13 mouse cellular contexts compared by ENCODE assay signal in genomic region chr10:125693505-125693904, GRCm38 (mm10).
DNase-seq lines count a peak whose midpoint lies in the region; ATAC-seq and TF ChIP-seq lines count a peak whose summit lies in the region.
"Had no signal": no experiment of that assay in that cellular context is flagged by ENCODE, and none has a peak within 500 bp of the region (broad histone marks: within the 10 kb centered on the region; RNA-seq: fewer than 3 reads in every experiment).

No protein-coding gene starts in this region.

- 54% methylated on average over 7 of the region's 7 CpGs for WGBS in midbrain, embryonic 14.5 days
- 45% methylated on average over 7 of the region's 7 CpGs for WGBS in midbrain, embryonic 15.5 days
- 14% methylated on average over 7 of the region's 7 CpGs for WGBS in forebrain, postnatal 0 days

- H3K4me1 ChIP-seq in midbrain, embryonic 14.5 days (ENCODE audit: control insufficient read depth, insufficient read depth, low read length): no peaks in the 10 kb centered on the region
- no peaks in the 10 kb centered on the region for H3K4me1 ChIP-seq in midbrain, embryonic 15.5 days
- H3K4me1 ChIP-seq in forebrain, postnatal 0 days (ENCODE audit: insufficient read depth): no peaks in the 10 kb centered on the region
- H3K4me1 ChIP-seq: embryonic facial prominence, embryonic 15.5 days had no signal

- no peaks in the 10 kb centered on the region for H3K36me3 ChIP-seq in midbrain, embryonic 14.5 days (ENCODE audit: control insufficient read depth, insufficient read depth, low read length)
- no peaks in the 10 kb centered on the region for H3K36me3 ChIP-seq in midbrain, embryonic 15.5 days (replicated peaks)
- H3K36me3 ChIP-seq in forebrain, postnatal 0 days (ENCODE audit: insufficient read depth): no peaks in the 10 kb centered on the region
- H3K36me3 ChIP-seq: embryonic facial prominence, embryonic 15.5 days; G1E had no signal

- no peak overlapping the region for H3K27ac ChIP-seq in midbrain, embryonic 14.5 days (replicated peaks; ENCODE audit: low read depth, low read length)
- H3K27ac ChIP-seq in midbrain, embryonic 15.5 days: no peak overlapping the region
- H3K27ac ChIP-seq in forebrain, postnatal 0 days (ENCODE audit: low read depth, low read length): peak overlapping the region; percentile 24; the same call in 1 of the 2 replicates
- H3K27ac ChIP-seq: embryonic facial prominence, embryonic 15.5 days had no signal

- no peaks in the 10 kb centered on the region for H3K27me3 ChIP-seq in midbrain, embryonic 14.5 days (ENCODE audit: control insufficient read depth, insufficient read depth, low read length)
- H3K27me3 ChIP-seq in midbrain, embryonic 15.5 days (replicated peaks): no peaks in the 10 kb centered on the region
- no peaks in the 10 kb centered on the region for H3K27me3 ChIP-seq in forebrain, postnatal 0 days (ENCODE audit: insufficient read depth, low read length)
- H3K27me3 ChIP-seq: embryonic facial prominence, embryonic 15.5 days had no signal

- H3K4me3 ChIP-seq in midbrain, embryonic 14.5 days (replicated peaks; ENCODE audit: low read depth, low read length): no peak overlapping the region
- no peak overlapping the region for H3K4me3 ChIP-seq in midbrain, embryonic 15.5 days
- no peak overlapping the region for H3K4me3 ChIP-seq in forebrain, postnatal 0 days (ENCODE audit: low read depth, low read length)
- H3K4me3 ChIP-seq: embryonic facial prominence, embryonic 15.5 days had no signal

- no peak for TF ChIP-seq CTCF in forebrain, postnatal 0 days (IDR thresholded peaks at IDR 0.05; ENCODE audit: low read depth)

- H3K9ac ChIP-seq in midbrain, embryonic 14.5 days (replicated peaks; ENCODE audit: low read length): no peak overlapping the region
- no peak overlapping the region for H3K9ac ChIP-seq in midbrain, embryonic 15.5 days
- no peak overlapping the region for H3K9ac ChIP-seq in forebrain, postnatal 0 days
- H3K9ac ChIP-seq: embryonic facial prominence, embryonic 15.5 days had no signal

- peak; percentile 3 for DNase-seq in embryo, embryonic 10.5 days (ENCODE audit: low spot score)
- no peak for DNase-seq in embryo, embryonic 9.5 days (ENCODE audit: extremely low spot score)
- peak; percentile 11 for DNase-seq in midbrain, embryonic 14.5 days
- peak; percentile 74 for DNase-seq in forebrain, postnatal 0 days
- peak; percentile 26 to 49 for DNase-seq in right cerebral cortex, postnatal 10 days (ENCODE audit: low spot score in 2 of 2)
- no peak for DNase-seq in kidney, postnatal 10 days
- no peak for DNase-seq in thymus, postnatal 36 days
- DNase-seq: gastrocnemius, postnatal 14 days; lung, postnatal 14 days had no signal

- no peak for ATAC-seq in midbrain, embryonic 14.5 days (ENCODE audit: low FRiP score, low TSS enrichment)
- ATAC-seq in midbrain, embryonic 15.5 days (replicated peaks): no peak
- peak; percentile 81 for ATAC-seq in forebrain, postnatal 0 days

- no peaks in the 10 kb centered on the region for H3K9me3 ChIP-seq in midbrain, embryonic 14.5 days (ENCODE audit: control insufficient read depth, low read length)
- no peaks in the 10 kb centered on the region for H3K9me3 ChIP-seq in midbrain, embryonic 15.5 days
- no peaks in the 10 kb centered on the region for H3K9me3 ChIP-seq in forebrain, postnatal 0 days (ENCODE audit: low read length)
- H3K9me3 ChIP-seq: embryonic facial prominence, embryonic 15.5 days had no signal

- 0 out of 2 replicates have a peak overlapping the region, but pooled peaks have one; percentile 12 for H3K4me2 ChIP-seq in midbrain, embryonic 14.5 days (ENCODE audit: low read length)
- no peak overlapping the region for H3K4me2 ChIP-seq in midbrain, embryonic 15.5 days
- peak overlapping the region; percentile 8; the same call in 1 of the 2 replicates for H3K4me2 ChIP-seq in forebrain, postnatal 0 days (ENCODE audit: low read depth)
- H3K4me2 ChIP-seq: embryonic facial prominence, embryonic 15.5 days; liver, embryonic 11.5 days had no signal

Comparison
In these comparisons a context has a peak if more than half of its experiments do, and no peak if none do; other contexts are left out.
1. DNase-seq: peak in embryo, embryonic 10.5 days (single experiment), midbrain, embryonic 14.5 days (single experiment), forebrain, postnatal 0 days (single experiment) and right cerebral cortex, postnatal 10 days (2 of 2); none in embryo, embryonic 9.5 days (single experiment), kidney, postnatal 10 days (single experiment) and thymus, postnatal 36 days (0 of 2).